Mouse (Mus musculus) ES-Bruce4 (cell line): ENCODE data around the gene Ccdc151.

Experiments used
- CTCF ChIP-seq: IDR thresholded peaks from one replicate; pipeline ENCODE4 v1.8.1; 2011; ENCODE audit warnings: low read depth, low read length
- EP300 ChIP-seq: IDR thresholded peaks from 2 replicates; pipeline ENCODE4 v1.6.1; 2011; ENCODE audit warnings: low read depth, low read length; ENCODE audit not compliant: insufficient read depth
- POLR2A ChIP-seq: IDR thresholded peaks from one replicate; pipeline ENCODE4 v1.8.1; 2011; ENCODE audit warnings: low read length; ENCODE audit not compliant: insufficient read depth

- TF ChIP-seq CTCF (no peak), POLR2A (no peak), EP300 (no peak)
Observed at GRCm38 (mm10) chr9:22049315-22049714, 46.9 kb upstream of the Ccdc151 start.
